Mouse (Mus musculus) cortical plate, adult 2 months (tissue): ENCODE measurements around the gene Cycs.

Source experiments
- CTCF ChIP-seq: fragments of 200-500 bp; IDR thresholded peaks from 2 replicates; pipeline ENCODE4 v1.5.1; 2011; ENCODE audit warnings: mild to moderate bottlenecking, control low read depth, low read length; ENCODE audit not compliant: insufficient read depth; ENCODE audit errors: extremely low read depth
- POLR2A ChIP-seq: fragments of 200-500 bp; IDR thresholded peaks from 2 replicates; pipeline ENCODE4 v1.6.1; 2011; ENCODE audit warnings: mild to moderate bottlenecking, low read length, control low read depth; ENCODE audit not compliant: insufficient read depth; ENCODE audit errors: extremely low read depth

GRCm38 (mm10) chr6:50542535-50542934 is 23.8 kb downstream of the Cycs start:
- TF ChIP-seq CTCF: no peak
- no peak for TF ChIP-seq POLR2A
